Mouse (Mus musculus) layer of hippocampus, adult 9-11 months (tissue): ENCODE results near the gene Esp18.

Source experiments
- DNase-seq: peaks from one replicate; pipeline ENCODE4 v3.0.0; 2022

Esp18 gene

DNA sequence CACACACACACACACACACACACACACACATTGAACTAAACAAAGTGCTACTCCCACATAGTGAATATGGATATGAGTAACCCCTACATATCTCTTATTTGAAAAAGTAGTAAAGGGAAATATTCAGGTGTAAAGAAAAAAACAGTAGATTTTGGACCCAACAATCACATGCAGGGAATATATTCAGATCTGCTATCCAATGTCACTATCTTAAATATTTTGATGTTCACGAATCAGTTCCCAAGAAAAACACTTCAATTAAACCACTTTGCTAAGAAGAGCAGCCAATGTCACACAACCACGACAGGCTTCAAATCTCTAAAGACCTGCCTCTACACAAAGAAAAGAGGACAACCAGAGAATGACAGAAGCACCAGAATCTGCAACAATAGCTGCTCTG lies at the start of gene Esp18:
Esp18 (plus strand) TSS at position 301 of the 400 bp plus-strand sequence.
- no peak for DNase-seq

DNA sequence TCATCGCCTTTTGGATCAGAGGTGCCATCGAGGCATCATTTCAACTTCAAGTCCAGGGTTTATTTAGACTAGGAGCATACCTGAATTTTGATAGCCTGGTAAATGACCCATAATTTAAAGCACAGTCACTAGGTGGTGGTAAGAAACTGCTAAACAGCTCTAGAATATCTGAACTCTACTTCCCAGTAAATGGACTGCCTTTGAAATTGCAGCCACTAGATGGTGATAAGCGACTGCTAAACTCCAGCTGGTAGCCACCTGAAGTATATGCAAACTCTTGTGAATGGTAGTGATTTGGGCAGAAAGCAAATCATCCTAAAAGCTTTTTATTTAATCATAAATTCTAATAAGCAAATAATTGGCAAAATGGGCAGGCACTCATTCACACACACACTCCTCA lies 42.8 kb upstream of the Esp18 start:
- DNase-seq = no peak
